Mouse (Mus musculus): Measurements from ENCODE around the gene Kbtbd4. TPM values are rescaled to one million over a fixed set of nuclear protein-coding genes. Genes with fewer than 3 reads are reported as not detected.

The Kbtbd4 gene
- polyA plus RNA-seq, 1 experiment from 2014 or later, result 52.0 TPM

- no peak for ATAC-seq (ENCODE audit: insufficient number of reproducible peaks, insufficient read depth, low FRiP score, low TSS enrichment, low read depth)
- no peaks in the 10 kb centered on the region for H3K9me3 ChIP-seq
- no peak overlapping the region for H3K27ac ChIP-seq
- H3K4me1 ChIP-seq (replicated peaks), result no peaks in the 10 kb centered on the region; the same call in 1 of the 2 replicates
- 98% methylated on average over 2 of the region's 2 CpGs for WGBS
- H3K36me3 ChIP-seq, result peaks cover 7% of the 10 kb centered on the region
- H3K4me3 ChIP-seq (replicated peaks), result no peak overlapping the region
- no peak overlapping the region for H3K9ac ChIP-seq (replicated peaks)
- no peaks in the 10 kb centered on the region for H3K27me3 ChIP-seq
- no peak overlapping the region for H3K4me2 ChIP-seq
Observed at GRCm38 (mm10) chr2:90960012-90960411, 55.5 kb downstream of the Kbtbd4 start.

Other genes starting within 250 kb of the Kbtbd4 start
- 60.9 and 63.4 TPM in 2 replicates for gene Nup160, start 227.5 kb upstream of the Kbtbd4 start, polyA plus RNA-seq (2016; fragmentation: Nextera tagmentation; extraction: Ambion mirVana)
- 147 TPM in 2 replicates for gene Fnbp4, start 159.4 kb upstream of the Kbtbd4 start, polyA plus RNA-seq (2016; fragmentation: Nextera tagmentation; extraction: Ambion mirVana)
- 0.59 and 1.1 TPM in 2 replicates for gene Agbl2, start 122.0 kb upstream of the Kbtbd4 start, polyA plus RNA-seq (2016; fragmentation: Nextera tagmentation; extraction: Ambion mirVana)
- 184 and 195 TPM in 2 replicates for gene Mtch2, start 57.6 kb upstream of the Kbtbd4 start, polyA plus RNA-seq (2016; fragmentation: Nextera tagmentation; extraction: Ambion mirVana)
- gene C1qtnf4, start 18.9 kb upstream of the Kbtbd4 start, polyA plus RNA-seq (2016; fragmentation: Nextera tagmentation; extraction: Ambion mirVana), result 20.6 and 20.9 TPM in 2 replicates
- gene Ndufs3, start 87 bp downstream of the Kbtbd4 start, polyA plus RNA-seq (2016; fragmentation: Nextera tagmentation; extraction: Ambion mirVana), result 207 and 212 TPM in 2 replicates
- 113 and 125 TPM in 2 replicates for gene Celf1, start 35.6 kb downstream of the Kbtbd4 start, polyA plus RNA-seq (2016; fragmentation: Nextera tagmentation; extraction: Ambion mirVana)
- 8.5 and 8.7 TPM in 2 replicates for gene Rapsn, start 130.9 kb downstream of the Kbtbd4 start, polyA plus RNA-seq (2016; fragmentation: Nextera tagmentation; extraction: Ambion mirVana)
- 350 and 352 TPM in 2 replicates for gene Psmc3, start 149.3 kb downstream of the Kbtbd4 start, polyA plus RNA-seq (2016; fragmentation: Nextera tagmentation; extraction: Ambion mirVana)
- gene Slc39a13, start 165.7 kb downstream of the Kbtbd4 start, polyA plus RNA-seq (2016; fragmentation: Nextera tagmentation; extraction: Ambion mirVana), result 45.2 and 49.0 TPM in 2 replicates
- 2.8 and 3.3 TPM in 2 replicates for gene Spi1, start 177.7 kb downstream of the Kbtbd4 start, polyA plus RNA-seq (2016; fragmentation: Nextera tagmentation; extraction: Ambion mirVana)
- gene Mybpc3, start 213.4 kb downstream of the Kbtbd4 start, polyA plus RNA-seq (2016; fragmentation: Nextera tagmentation; extraction: Ambion mirVana), result 0.09 and 0.12 TPM in 2 replicates